In genomic region chr19:36349487-36349955, GRCm38 (mm10) we compare ENCODE assay signal across 8 mouse cellular contexts. TPM values are rescaled to one million over a fixed set of nuclear protein-coding genes. Genes with fewer than 3 reads are reported as not detected.
A peak's percentile ranks its signal among the peaks of the same experiment; 100 is the strongest.
DNase-seq lines count a peak whose midpoint lies in the region; ATAC-seq lines count a peak whose summit lies in the region.

No protein-coding gene starts in this region.

- H3K9me3 ChIP-seq in megakaryocyte, embryonic 14.5 days = peaks cover 7% of the 10 kb centered on the region; the same call in 1 of the 2 replicates
- H3K9me3 ChIP-seq in forebrain, embryonic 11.5 days (ENCODE audit: control insufficient read depth, low read length) = no peaks in the 10 kb centered on the region
- H3K9me3 ChIP-seq in limb, embryonic 13.5 days = no peaks in the 10 kb centered on the region

- H3K4me2 ChIP-seq in forebrain, embryonic 11.5 days (ENCODE audit: low read depth, low read length, severe bottlenecking) = peak overlapping the region; percentile 100
- H3K4me2 ChIP-seq in limb, embryonic 13.5 days (replicated peaks) = peak overlapping the region; percentile 100

- no peak overlapping the region for H3K27ac ChIP-seq in forebrain, embryonic 11.5 days (ENCODE audit: low read depth, low read length)
- no peak overlapping the region for H3K27ac ChIP-seq in limb, embryonic 13.5 days

- H3K4me1 ChIP-seq in megakaryocyte, embryonic 14.5 days = peaks cover 30% of the 10 kb centered on the region
- no peaks in the 10 kb centered on the region for H3K4me1 ChIP-seq in forebrain, embryonic 11.5 days (replicated peaks; ENCODE audit: control insufficient read depth, insufficient read depth, low read length)
- peaks cover 8% of the 10 kb centered on the region; the same call in 1 of the 2 replicates for H3K4me1 ChIP-seq in limb, embryonic 13.5 days

- ATAC-seq in megakaryocyte, adult 5-6 weeks (ENCODE audit: poor library complexity, severe bottlenecking) = no peak
- peak; percentile 41; the same call in 1 of the 2 replicates for ATAC-seq in forebrain, embryonic 11.5 days (replicated peaks; ENCODE audit: low FRiP score)
- ATAC-seq in limb, embryonic 13.5 days (ENCODE audit: low FRiP score, low read depth) = no peak
- no peak for ATAC-seq in frontal cortex, adult (ENCODE audit: low TSS enrichment)

- peak overlapping the region; percentile 94 for H3K4me3 ChIP-seq in megakaryocyte, embryonic 14.5 days (replicated peaks)
- peak overlapping the region; percentile 74 for H3K4me3 ChIP-seq in forebrain, embryonic 11.5 days (ENCODE audit: low read depth, low read length)
- H3K4me3 ChIP-seq in limb, embryonic 13.5 days = peak overlapping the region; percentile 76

- WGBS in forebrain, embryonic 11.5 days = 3% methylated on average over 15 of the region's 15 CpGs
- WGBS in limb, embryonic 13.5 days = 3% methylated on average over 15 of the region's 15 CpGs

- H3K36me3 ChIP-seq in megakaryocyte, embryonic 14.5 days (replicated peaks; ENCODE audit: low read length) = no peaks in the 10 kb centered on the region
- no peaks in the 10 kb centered on the region for H3K36me3 ChIP-seq in forebrain, embryonic 11.5 days (ENCODE audit: control insufficient read depth, insufficient read depth, low read length)
- no peaks in the 10 kb centered on the region for H3K36me3 ChIP-seq in limb, embryonic 13.5 days

- peaks cover 65% of the 10 kb centered on the region for H3K27me3 ChIP-seq in megakaryocyte, embryonic 14.5 days (replicated peaks)
- H3K27me3 ChIP-seq in forebrain, embryonic 11.5 days (ENCODE audit: control insufficient read depth, insufficient read depth, low read length) = peaks cover 20% of the 10 kb centered on the region
- H3K27me3 ChIP-seq in limb, embryonic 13.5 days = peaks cover 71% of the 10 kb centered on the region

- DNase-seq in forebrain, embryonic 11.5 days (ENCODE audit: low spot score) = no peak
- peak; percentile 8 for DNase-seq in skeletal muscle tissue, adult 2 months (ENCODE audit: low read depth, low spot score)
- no peak for DNase-seq in left cerebral cortex, adult 8-10 months (ENCODE audit: low spot score in 2 of 2)
- no peak for DNase-seq in right cerebral cortex, postnatal 4 days

- peak overlapping the region; percentile 62 for H3K9ac ChIP-seq in forebrain, embryonic 11.5 days (ENCODE audit: low read length)
- H3K9ac ChIP-seq in limb, embryonic 13.5 days = peak overlapping the region; percentile 67

RNA-seq across cellular contexts. Expression of gene Pcgf5, which starts 1.4 kb away (rescaled TPM):
- polyA plus RNA-seq in megakaryocyte, embryonic 14.5 days (2012; ENCODE audit: insufficient read depth, low replicate concordance) = 0.58 and 1.6 TPM in 2 replicates
- 37.5 and 41.4 TPM in 2 replicates for total RNA-seq in megakaryocyte, adult 5-6 weeks (2015)
- 36.8 and 40.8 TPM in 2 replicates for total RNA-seq in megakaryocyte, adult 5-6 weeks (2017)
- polyA plus RNA-seq in forebrain, embryonic 11.5 days (2014; fragmentation: Nextera tagmentation; extraction: Ambion mirVana) = 14.9 and 17.1 TPM in 2 replicates
- 6.9 and 7.1 TPM in 2 replicates for polyA plus RNA-seq in limb, embryonic 13.5 days (2015; fragmentation: Nextera tagmentation; extraction: Ambion mirVana)
- 10 to 100 TPM; 25.7 to 31.6 (median 28.4) TPM for total RNA-seq in left cerebral cortex, adult 8-10 months (2022)
